Mouse (Mus musculus): ENCODE data around the gene Gm10073. TPM values are rescaled to one million over a fixed set of nuclear protein-coding genes. Genes with fewer than 3 reads are reported as not detected.
"Not testable (repeated sequence)": the region's sequence is repeated elsewhere in the genome, so short reads cannot be mapped to it uniquely, and the experiment has no call there.

The Gm10073 gene
- total RNA-seq, 2 experiments from 2014 or later, result 87.0 to 90.7 TPM

DNA sequence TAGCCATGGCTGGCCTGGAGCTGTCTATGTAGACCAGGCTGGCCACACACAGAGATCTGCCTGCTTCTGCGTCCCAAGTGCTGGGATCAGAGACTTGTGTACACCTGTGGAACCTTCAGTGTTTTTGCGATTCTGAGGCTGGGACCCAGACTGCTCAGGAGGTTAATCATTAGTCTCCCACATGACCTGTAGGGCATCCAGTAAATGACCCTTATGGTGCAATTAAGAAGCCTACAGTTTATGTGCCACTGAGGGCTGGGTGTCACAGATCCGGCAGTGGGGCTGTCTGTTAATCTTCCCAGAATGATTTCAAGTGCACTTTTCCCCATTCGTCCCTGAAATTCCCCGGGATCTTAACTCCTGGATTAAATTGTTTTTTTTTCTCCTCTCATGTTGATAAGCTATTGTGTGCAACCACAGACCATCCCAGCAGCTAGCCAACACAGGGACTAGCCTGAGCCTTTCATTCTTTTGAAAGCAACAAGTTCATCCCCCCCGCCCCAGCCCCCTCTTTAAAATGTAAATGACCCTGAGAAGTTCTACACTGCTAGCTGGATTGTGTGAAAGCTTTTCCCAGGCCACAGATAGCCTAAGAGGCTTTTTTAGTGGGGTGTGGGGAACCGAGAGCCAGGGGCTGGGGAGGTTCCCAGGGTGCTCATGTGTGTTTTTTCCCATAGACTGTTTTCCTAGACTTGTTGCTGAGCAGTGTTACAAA is 26.2 kb upstream of the Gm10073 start:
- DNase-seq (ENCODE audit: low spot score in 2 of 2), result no peak

DNA sequence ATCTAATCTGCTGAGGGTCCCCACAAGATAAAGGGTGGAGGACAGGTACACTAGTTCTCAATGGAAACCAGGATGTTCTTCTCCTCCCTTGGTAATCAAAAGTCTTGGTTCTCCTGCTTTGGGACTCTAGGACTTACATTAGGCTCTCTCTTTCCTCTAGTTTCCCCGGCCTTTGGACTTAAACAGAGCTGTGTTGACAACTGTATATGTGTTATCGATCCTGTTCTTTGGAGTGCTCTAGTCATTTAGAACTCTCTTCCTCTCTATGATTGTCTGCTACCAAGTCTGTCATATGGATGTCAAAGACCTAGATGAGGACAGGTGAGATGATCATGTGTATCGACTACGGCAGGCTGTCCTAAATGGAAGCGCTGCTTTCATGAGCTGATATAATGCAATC is 23.8 kb upstream of the Gm10073 start:
- DNase-seq (ENCODE audit: low spot score in 2 of 2), result no peak

DNA sequence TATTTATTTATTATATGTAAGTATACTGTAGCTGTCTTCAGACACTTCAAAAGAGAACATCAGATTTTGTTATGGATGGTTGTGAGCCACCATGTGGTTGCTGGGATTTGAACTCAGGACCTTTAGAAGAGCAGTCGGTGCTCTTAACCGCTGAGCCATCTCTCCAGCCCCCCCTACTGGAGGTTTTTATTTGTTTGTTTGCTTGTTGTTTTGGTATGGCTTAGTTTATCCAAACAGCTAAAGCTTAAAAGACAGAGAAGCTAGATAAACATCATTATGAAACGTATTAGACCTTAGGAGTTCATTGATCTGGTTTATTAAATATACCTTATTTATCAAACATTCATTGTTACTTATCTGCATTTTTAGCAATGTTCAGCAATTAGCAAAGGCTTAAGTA is 22.4 kb upstream of the Gm10073 start:
- not testable (repeated sequence) for DNase-seq (ENCODE audit: low spot score in 2 of 2)

DNA sequence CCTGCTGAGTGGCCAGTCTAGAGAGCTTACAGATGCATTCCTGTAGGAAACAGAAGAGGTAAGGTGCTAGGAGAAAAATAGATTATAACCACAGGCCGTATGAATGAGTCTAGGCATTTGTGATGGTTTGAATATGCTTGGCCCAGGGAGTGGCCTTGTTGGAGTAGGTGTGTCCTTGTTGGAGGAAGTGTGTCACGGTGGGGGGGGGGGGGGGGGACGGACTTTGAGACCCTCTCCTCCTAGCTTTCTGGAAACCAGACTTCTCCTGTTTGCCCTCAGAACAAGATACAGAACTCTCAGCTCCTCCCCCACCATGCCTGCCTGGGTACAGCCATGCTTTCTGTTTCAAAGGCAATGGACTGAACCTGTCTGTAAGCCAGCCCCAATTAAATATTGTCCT is 19.2 kb upstream of the Gm10073 start:
- no peak for DNase-seq (ENCODE audit: low spot score in 2 of 2)

DNA sequence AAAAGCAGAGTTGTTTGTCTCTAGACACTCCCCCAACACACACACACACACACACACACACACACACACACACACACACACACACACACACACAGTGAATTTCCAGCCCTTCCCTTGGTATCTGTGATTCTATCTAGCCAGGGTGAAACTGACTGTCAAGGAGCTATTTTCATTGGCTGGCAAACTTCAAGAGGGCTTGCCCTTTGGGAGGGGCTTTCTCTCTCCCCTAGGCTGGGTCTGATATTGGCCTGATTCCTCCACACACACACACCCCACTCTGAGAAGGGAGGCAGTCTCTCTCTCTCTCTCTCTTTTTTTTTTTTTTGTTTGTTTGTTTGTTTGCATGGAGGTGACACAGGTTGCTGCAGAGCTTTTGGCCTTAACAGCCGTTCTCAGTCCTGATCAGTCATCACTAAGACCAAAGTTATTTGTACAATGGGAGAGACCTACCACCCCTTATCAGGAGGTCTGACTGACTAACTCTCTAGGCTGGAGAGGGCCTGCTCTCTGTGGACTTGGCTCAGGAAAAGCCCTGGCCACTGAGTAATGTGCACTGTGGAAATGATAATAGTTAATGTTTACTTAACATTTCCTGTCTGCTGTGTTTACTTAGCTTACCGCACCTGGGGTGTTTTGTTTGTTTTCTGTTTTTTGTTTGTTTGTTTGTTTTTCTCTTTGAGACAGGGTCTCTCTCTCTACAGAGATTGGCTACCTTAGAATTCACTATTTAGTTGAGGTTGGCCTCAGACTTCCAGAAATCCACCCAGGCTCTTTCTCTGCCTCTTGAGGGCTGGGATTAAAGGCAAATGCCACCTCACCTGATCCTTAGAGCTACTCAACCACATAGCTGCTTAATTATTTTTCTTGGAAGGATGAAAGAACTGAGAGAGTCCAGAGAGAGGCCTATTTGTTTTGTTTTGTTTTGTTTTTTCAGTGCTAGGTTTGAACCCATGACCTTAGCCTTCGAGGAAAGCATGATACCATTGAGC is 15.5 kb upstream of the Gm10073 start:
- no peak for DNase-seq (ENCODE audit: low spot score in 2 of 2)

DNA sequence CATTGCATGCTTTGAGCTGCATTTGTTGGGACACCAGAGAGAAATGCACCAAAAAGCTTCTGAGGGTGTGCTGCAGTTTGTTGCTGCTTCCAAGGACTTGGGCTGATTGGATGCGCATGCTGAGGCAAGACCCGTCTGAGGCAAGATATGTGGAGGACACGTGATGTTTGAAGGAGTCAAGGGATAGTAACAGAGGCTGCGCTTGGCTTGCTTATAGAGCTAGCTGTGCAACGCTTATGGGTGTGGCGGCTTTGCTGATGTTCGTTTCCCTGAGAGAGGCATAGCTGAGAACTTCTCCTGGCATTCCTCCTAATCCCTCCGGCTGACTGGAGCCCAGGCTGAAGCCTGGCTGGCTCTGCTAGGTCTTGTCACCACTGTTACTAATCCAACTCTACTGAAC is 13.6 kb upstream of the Gm10073 start:
- no peak for DNase-seq (ENCODE audit: low spot score in 2 of 2)

DNA sequence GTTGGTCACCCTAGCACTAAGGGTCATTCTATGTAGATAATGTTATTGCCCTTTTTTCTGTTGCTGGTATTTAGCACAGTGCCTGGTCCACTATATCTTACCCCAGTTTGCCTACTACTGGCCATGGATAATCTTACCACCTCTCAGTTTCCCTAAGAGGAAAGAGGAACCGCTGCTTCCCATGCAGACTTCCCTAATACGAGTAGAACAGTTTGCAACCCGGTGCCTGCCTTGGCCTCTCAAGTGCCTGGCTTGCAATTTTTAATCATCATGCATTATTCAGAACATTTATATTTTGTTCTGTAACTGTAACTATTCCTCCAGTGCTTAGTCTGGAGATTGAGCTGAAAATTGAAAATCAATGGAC is 12.4 kb upstream of the Gm10073 start:
- DNase-seq (ENCODE audit: low spot score in 2 of 2), result no peak

DNA sequence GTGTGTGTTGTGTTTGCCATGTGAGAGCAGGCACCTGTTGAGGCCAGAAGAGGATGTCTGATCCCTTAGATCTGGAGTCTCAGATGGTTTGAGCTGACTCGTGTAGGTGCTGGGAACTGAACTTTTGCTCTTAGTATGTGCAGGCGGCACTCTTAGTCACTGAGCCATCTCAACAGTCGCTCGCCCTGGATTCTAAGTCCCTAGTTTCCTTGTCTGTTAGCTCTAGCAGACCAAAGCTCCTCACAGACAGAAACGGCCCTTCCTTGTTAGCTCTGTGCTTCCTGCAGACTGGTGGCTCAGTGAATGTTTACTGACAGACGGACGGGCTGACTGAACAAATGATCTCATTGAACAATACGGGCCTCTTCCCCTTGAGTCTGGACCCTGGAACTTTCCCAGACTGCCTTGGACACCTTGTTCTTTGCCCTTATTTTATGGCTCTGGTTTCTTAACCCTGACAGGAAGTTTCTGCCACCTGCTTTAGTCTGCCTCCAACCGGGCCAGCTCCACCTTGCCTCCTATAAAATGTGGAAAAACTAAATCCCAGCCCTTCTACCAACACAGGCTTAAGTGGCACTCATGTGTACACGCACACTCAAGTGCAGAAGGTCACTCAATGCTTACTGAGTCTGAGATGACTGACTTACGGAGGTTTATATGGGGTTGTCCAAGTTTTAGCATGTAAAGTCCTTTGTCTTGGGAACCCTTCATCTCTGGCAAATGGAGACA is 11.8 kb upstream of the Gm10073 start:
- DNase-seq (ENCODE audit: low spot score in 2 of 2), result no peak

DNA sequence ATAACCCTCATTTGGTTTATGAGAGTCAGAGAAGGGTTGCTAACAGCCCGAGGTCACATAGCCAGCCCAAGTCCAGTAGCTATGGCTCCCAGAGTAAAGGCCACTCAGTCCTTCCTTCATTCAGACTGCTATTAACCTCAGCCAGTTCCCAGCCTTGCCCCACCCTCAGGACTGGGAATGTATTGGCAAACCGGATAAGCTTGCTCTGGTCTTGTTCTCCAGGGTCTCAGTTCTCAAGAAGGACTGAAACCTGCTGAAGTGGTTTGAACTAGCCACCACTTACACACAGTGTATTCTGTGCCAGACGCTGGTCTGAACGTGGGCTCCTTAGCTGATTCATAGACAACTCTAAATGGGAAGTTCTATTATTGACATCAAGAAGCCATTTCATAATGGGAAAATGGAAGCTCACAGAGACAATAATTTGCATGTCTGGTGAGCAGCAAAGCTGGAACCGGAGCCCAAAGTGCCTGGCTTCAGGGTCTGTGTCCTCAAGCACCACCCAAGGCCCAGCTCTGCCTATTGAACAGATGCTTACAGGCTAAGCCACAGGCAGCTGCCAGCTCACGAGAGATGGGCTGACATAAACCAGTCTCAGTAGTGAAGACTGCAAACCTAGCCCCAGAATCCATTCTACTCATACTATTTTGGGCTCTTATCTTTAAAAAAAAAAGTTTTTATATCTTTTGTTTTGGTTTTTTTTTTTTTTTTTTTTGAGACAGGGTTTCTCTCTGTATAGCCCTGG is 8.3 kb upstream of the Gm10073 start:
- DNase-seq (ENCODE audit: low spot score in 2 of 2), result no peak

DNA sequence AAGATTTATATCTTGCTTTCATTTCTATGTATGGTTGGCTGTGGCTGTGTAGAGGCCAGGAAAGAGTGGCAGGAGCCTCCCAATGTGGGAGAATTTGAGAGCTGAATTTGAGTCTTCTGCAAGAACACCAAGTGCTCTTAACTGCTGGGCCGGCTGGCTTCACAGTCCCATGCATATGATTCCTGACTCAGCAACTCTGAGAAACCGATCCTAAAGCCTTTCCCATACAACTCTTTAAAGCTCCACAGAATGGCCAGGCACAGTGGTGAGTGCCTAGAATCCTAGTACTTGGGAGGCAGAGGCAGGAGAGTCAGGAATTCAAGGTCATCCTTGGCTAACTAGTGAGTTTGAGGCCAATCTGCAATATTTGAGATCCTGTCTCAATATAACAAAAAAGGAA is 6.2 kb upstream of the Gm10073 start:
- DNase-seq (ENCODE audit: low spot score in 2 of 2), result no peak

DNA sequence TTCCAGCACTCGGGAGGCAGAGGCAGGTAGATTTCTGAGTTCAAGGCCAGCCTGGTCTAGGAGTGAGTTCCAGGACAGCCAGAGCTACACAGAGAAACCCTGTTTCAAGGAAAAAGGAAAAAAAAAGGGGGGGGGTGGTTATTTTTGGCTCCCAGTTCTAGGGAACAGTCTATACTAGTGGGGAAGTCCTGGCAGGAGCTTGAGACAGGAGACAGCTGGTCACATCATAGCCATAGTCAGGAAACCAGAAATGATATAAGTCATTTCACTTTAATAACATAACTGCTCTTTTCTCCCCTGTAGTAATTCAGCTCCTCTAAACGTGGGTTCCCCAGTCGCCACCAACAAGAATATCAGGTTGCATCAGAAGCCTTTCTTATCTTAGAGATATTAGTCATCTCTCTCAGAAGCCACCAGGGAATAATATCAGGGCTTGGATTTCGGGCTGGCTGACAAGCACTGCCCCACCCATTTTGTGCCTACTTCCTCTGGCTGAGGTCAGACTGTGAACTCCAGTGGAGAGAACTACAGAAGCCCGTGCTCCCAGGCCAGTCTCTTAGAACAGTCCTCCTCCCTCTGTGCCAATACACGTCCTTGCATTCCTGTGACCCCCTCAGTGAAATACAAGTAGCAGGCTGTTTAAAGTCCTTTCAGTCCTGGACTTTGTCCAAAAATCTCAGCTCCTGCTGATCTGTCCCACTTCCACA is 3.7 kb upstream of the Gm10073 start:
- DNase-seq (ENCODE audit: low spot score in 2 of 2), result no peak

DNA sequence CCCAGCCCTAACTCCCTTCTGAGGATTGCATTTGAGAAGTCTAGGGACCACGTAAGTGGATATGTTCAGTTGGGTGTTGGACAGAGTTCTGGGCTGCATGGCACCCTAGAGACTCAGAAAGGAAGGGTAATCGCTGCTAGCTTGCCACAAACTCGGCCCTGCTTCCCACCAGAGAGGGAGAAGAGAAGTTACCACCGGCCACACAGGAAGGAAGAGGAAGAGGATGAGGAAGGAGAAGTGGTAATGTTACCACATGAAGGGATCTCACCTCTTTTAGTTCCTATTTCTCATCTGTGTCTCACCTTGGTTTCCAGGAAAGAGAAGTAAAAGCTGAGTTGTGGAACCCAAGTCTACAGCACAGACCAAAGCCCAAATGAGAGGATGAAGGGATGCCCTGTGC is 1.0 kb upstream of the Gm10073 start:
- DNase-seq (ENCODE audit: low spot score in 2 of 2), result no peak

DNA sequence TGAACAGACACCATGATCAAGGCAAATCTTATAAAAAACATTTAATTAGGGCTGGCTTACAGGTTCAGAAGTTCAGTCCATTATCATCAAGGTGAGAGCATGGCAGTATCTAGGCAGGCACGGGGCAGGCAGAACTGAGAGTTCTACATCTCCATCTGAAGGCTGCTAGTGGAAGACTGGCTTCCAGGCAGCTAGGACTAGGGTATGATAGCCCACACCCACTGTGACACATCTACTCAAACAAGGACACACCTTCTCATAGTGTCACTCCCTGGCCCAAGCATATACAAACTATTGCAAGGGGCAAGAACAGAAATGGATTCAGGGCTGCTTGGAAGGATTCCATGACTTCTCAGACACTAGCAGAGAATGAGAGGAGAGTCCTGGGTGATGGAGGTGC is 1.1 kb downstream of the Gm10073 start:
- DNase-seq (ENCODE audit: low spot score in 2 of 2), result not testable (repeated sequence)

DNA sequence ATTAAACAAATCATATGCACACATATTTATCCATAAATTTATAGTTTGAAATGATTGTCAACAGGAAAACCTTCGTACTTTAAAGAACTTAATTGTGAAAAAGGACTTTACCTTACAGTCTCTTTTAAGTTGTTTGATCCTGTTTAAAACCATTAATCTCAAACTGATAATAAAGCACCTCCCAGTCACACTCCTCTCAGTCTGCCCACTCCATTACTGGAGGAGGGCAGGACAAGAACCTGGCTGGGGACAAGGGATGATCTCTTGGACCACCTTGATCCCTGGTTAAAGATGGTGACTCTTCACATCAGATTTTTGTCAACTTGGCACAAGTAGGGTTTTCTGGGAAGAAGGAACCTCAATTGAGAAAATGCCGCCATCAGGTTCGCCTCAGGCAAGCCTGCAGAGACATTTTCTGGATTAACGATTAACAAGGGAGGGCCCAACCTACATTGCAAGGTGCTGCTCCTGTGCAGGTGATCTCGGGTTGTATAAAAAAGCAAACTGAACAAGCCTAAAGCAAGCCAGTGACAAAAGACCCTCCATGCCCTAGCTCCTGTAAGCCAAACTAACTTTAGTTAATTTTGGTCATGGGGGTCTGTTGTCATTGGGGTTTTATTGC is 1.6 kb downstream of the Gm10073 start:
- DNase-seq (ENCODE audit: low spot score in 2 of 2), result no peak

DNA sequence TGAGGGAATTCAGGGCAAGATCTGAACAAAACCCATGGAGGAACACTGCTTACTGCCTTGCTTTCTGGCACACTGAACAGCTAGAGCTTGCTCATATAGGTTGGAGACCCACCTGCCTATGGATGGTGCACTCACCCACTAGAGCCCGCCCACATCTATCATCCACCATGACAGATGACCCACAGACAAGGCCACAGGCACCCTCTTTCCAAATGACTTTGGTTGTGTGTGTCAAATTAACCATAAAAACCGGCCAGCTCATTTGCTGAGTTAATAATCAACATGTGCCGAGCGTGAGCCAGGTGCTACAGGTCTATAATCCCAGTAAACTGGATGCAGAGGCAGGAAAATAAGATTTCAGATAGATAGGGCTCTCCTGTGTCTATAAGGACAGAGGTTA is 2.9 kb downstream of the Gm10073 start:
- no peak for DNase-seq (ENCODE audit: low spot score in 2 of 2)

DNA sequence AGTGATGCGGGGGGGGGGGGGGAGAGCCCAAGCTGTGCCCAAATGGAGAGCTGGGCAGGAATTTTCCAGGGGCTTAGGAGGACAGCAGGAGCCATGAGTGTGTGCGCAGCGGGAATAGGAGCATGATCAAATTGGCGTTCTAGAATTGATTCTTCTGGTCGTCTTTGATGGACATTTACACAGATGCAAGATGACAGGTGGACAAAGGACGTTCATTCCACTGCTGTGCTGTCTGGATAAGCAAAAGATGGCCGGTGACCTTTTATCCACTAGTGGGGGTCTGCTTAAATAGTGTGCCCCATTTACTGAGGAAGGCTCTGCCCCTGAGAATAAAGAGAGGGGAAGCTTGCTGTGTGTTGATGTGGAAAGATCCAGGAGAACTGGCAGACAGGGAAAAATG is 4.3 kb downstream of the Gm10073 start:
- no peak for DNase-seq (ENCODE audit: low spot score in 2 of 2)

DNA sequence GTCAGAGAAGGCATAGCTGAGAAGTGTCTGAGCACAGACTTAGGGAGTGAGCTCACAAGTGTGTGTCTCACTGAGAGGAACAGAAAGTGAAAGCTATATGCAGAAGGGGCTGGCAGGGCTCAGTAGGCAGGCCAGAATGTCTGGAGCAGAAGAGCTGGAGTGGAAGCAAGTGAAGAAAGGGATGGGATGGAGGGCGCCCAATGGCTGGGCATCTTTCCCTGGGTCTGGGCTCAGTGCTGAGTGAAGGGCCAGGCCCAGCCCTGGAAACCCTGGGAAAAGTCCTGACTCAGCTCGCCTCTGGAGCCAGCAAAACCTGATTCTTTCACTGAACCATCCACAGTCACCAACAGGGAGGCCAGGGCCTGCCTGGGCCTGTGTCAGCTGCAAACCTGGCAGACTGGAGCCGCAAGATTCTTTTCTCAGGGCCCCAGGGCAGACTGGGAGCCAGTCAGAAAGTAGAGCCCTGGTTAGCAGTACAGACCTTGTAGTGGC is 9.5 kb downstream of the Gm10073 start:
- no peak for DNase-seq (ENCODE audit: low spot score in 2 of 2)

DNA sequence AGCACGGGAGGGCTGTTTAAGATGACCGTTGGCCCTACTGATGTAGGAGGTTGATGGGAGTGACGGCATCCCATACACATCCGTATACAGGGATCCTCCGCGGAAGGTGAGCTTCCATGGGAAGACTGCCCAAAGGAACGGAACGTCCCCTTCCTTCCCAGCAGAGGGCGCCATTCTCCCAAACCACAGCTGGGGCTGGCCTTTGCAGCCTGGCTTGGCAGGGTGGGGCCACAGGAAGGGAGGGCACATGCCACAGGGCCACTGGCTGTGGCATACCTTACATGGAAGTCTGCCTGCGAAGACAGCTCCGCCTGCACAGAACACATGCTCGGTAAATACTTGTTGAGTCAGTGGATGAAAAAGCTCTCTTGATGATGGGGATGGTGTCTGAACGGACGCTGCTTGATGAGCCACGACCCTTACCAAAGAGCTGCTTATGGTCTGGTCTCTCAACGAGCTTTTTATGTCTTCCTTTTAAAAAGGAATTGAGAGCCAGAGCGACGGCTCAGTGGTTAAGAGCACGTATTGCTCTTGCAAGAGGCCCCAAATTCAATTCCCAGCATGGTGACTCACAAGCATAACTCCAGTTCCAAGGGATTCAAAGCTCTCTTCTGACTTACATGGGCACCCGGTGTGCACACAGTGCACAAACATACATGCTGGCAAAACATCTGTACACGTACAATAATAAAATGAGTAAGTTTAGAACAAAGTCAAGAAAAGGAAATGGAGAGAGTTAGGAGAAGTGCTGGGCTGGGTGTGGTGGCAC is 12.0 kb downstream of the Gm10073 start:
- DNase-seq (ENCODE audit: low spot score in 2 of 2), result peak; percentile 14 to 22

DNA sequence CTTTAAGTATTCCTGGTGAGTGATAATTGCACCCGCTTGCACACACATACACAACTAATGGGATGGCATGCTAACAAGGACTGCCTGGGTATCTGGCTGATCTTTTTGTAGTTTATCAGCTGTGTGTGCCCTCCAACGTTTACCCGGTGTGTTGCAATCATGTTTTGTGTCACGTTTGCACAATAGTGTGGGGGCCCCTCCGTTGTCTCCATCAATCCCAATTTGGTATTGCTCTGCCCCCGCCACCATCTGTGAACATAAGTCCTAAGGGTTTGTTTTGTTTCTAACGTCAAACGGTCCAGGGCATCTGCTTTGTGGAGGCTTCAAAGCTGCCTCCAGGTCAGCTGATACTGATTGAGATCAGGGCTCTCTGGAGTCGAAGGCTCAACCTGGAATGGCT is 13.4 kb downstream of the Gm10073 start:
- peak; percentile 61 to 85 for DNase-seq (ENCODE audit: low spot score in 2 of 2)

All from layer of hippocampus, adult 18-20 months (tissue).